Mouse (Mus musculus) B cell, adult 2 months (primary cell): ENCODE results near the gene Gm20661.

Experiments used
- DNase-seq, 2 experiments: peaks; one replicate each; pipeline ENCODE4 v3.0.0; 2022

Gene Gm20661

DNA sequence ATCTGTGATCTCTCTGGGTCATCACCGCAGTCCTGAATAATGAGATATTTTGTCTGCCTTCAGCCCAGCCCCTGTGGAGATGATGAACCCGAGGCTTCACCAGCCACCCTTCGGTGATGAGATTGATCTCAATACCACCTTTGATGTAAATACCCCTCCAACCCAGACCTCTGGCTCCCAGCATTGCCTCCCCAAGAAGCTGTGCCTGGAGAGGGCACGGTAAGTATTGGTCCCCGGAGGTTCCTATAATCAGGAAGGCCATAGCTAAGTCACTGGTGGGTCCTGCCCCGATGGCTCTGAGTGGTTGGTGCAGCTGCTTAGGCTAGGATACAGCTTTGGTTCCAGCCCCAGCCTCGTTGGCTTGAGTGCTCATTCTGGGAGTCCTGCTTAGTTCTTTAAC, 14.3 kb upstream of the Gm20661 start:
- no peak for DNase-seq

- DNase-seq: no peak
Observed at GRCm38 (mm10) chr9:107970311-107970710, 12.5 kb upstream of the Gm20661 start.

GRCm38 (mm10) chr9:107971690-107972541, 10.9 kb upstream of the Gm20661 start:
- no peak for DNase-seq

GRCm38 (mm10) chr9:107974491-107975171, 8.2 kb upstream of the Gm20661 start:
- DNase-seq: peak; percentile 14 to 17

- peak; percentile 57 to 60 for DNase-seq
Observed at GRCm38 (mm10) chr9:107975399-107976386, 7.2 kb upstream of the Gm20661 start, which contains the start of gene Uba7. Uba7 (plus strand) TSS chr9:107975505.

- DNase-seq: no peak
Observed at GRCm38 (mm10) chr9:107978815-107979214, 4.0 kb upstream of the Gm20661 start.

DNA sequence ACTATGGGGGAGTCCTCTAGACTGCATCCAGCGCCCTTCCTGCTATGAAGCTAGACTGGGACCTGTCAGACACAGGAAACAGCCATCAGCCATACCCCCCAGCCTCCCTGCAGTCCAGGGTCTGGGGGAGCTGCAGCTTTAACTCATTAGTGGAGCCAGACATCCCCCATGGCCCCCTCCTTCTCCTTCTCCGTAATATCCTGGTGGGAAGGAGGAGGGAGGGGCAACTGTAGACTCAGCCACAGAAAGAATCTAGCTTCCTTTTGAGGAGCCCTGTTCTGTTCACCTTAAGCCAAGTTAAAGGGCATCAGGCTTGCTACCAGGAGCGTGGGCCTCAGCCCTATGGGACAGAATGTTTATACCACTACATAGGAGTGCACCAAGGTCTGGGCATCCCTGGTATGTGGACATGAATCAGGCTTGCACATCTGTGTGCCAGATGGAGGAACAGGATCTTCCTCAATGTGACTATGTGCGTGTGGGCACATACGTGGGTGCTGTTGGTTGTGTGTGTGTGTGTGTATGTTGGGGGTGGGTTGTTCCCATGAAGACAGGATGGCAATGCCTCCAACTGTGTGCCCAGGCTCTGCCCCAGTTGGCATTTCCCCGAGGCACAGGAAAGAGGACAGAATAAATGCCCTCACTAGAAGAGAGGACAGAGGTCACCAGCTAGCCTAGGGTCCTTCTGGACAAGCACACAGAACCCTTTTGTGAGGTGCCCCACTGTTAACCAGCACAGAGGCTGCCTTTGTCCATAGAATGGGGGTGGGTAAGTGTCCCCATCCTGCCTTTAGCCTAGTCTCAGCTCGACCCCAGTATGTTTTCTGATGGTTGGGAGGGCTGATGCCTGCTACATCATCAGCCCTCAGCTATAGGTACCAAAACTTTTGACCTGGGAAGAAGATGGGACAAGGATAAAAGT, 913 bp upstream of the Gm20661 start:
- no peak for DNase-seq

- DNase-seq: peak; percentile 37 to 46
Observed at GRCm38 (mm10) chr9:107983421-107983890, 598 bp downstream of the Gm20661 start.

- DNase-seq: peak; percentile 13 to 28
Observed at GRCm38 (mm10) chr9:107984052-107984753, 1.3 kb downstream of the Gm20661 start.

DNA sequence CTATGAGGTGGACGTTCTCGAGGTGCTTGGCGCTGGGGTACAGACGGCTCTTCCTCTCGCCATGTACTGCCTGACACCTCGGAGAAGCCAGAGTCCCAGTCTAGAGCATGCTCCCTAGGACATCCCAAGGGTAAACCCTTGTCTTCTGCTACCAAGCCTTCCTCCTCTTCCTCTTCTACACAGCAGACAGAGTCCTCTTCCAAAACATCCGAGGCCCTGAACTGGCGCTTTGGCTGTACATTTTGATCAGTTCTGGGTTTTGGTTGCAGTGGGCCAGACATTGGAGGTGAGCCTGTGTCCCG, 1.8 kb downstream of the Gm20661 start:
- DNase-seq: no peak

GRCm38 (mm10) chr9:107985131-107986119, 2.6 kb downstream of the Gm20661 start, which contains the start of gene Inka1:
Inka1 (minus strand) TSS chr9:107985879.
- peak; percentile 94 for DNase-seq

- DNase-seq: peak; percentile 86 to 88
Observed at GRCm38 (mm10) chr9:107986376-107986775, 3.5 kb downstream of the Gm20661 start.

GRCm38 (mm10) chr9:107987950-107988349, 5.1 kb downstream of the Gm20661 start:
- DNase-seq: no peak

DNA sequence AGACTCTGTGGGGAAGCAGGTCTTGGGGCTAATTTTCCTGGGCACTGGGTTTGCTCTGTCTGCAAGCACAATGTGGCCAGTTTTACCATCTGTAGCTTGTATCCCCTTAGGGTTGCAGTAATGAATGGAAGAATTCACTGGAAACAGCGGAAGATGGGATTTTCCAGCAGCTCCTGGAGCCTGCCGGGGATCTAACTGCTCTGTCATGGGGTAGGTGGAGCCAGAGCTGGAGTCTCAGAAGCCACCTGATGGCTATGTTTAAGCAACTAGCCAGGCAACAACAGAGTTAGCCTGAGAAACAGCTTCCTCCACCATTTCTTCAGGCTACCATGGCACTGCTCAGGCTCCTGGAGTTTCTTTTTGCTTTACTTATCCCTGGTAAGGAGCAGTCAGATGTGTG, 9.3 kb downstream of the Gm20661 start, which contains the start of gene Cdhr4:
Cdhr4 (plus strand) TSS at position 301 of the 400 bp plus-strand sequence.
- no peak for DNase-seq

DNA sequence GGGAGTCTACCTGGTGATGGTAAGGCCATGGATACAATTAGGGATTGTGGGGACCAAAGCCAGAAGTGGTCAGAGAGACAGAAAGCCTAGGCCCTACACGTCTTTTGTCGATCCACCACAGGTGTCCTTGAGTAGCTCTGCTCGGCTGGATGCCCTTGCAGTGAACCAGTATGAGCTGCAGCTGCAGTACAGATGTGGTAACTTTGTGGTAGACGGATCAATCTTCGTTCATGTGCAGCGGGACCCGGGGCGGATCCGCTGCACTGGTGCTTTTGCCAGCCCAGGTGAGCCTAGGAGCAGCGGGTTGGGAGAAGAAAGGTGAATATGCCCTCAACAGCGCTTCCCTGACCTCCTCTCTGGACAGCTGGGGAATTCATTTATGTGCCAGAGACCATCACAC, 10.2 kb downstream of the Gm20661 start:
- no peak for DNase-seq

DNA sequence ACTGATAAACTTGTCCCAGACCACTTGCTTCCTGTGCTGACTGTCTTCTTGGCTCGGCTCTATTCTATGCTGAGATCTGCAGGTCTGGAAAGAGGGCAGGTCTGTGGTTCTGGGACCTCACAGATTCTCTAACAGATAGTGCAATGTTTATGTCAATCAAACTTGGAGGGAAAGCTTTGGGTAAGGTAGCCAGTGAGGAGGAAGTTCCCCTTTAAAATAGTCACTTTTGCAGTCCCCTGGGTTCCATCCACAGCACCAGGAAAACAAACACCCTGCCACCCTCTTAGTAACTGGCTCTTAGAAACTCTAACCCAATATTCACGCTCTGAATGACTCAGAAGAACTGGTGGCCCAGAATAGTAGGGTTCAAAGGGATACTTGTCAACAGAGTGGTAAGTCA, 11.6 kb downstream of the Gm20661 start:
- DNase-seq: no peak

DNA sequence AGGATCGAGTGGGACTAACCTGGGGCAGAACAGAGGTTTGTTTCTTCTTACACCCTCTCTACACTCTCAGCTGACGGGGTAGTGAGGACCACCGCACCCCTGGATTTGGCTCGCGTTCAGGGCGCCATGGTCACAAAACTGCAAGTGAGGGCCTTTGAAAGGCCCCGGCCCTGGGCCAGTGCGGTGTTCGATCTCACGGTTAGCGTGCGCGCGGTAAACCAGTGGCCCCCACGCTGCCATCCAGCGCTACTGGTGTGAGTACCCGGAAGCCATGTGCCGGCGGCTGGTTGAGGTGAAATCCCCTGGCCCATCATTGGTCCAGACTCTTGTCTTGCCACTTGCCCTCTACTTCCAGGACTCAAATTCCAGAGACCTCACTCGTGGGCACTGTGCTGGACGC, 12.7 kb downstream of the Gm20661 start:
- DNase-seq: no peak

GRCm38 (mm10) chr9:107996049-107996448, 13.2 kb downstream of the Gm20661 start, which contains the start of gene Gm20662:
Gm20662 (plus strand) TSS chr9:107996349.
- no peak for DNase-seq
